Mouse (Mus musculus) ES-E14 (cell line): ENCODE data around the gene 4930519P11Rik.

Experiments
- CHD2 ChIP-seq: IDR thresholded peaks from 2 replicates; pipeline ENCODE4 v1.6.1; 2014; ENCODE audit warnings: mild to moderate bottlenecking, low read depth, low read length, inconsistent platforms
- HCFC1 ChIP-seq: IDR thresholded peaks from 2 replicates; pipeline ENCODE4 v1.6.1; 2012; ENCODE audit warnings: low read length, inconsistent platforms, borderline replicate concordance; ENCODE audit not compliant: insufficient read depth
- MAFK ChIP-seq: IDR thresholded peaks from 2 replicates; pipeline ENCODE4 v1.6.1; 2014; ENCODE audit warnings: mild to moderate bottlenecking, low read depth, low read length, inconsistent platforms; ENCODE audit not compliant: insufficient read depth
- ZC3H11A ChIP-seq: IDR thresholded peaks from 2 replicates; pipeline ENCODE4 v1.6.1; 2012; ENCODE audit warnings: low read depth, mild to moderate bottlenecking, inconsistent platforms, low read length, borderline replicate concordance
- ZNF384 ChIP-seq: IDR thresholded peaks from 2 replicates; pipeline ENCODE4 v1.6.1; 2012; ENCODE audit warnings: low read depth, low read length, inconsistent platforms

GRCm38 (mm10) chr2:154615674-154616073 lies 2.4 kb upstream of the 4930519P11Rik start:
- TF ChIP-seq ZNF384 (no peak), ZC3H11A (no peak), CHD2 (no peak), MAFK (no peak), HCFC1 (no peak)
